Comparison of ENCODE assay signal across 11 mouse cellular contexts in genomic region chr11:41644725-41645501, GRCm38 (mm10).
A peak's percentile ranks its signal among the peaks of the same experiment; 100 is the strongest.
DNase-seq lines count a peak whose midpoint lies in the region; ATAC-seq lines count a peak whose summit lies in the region.
"Had no signal": no experiment of that assay in that cellular context is flagged by ENCODE, and none has a peak within 500 bp of the region (broad histone marks: within the 10 kb centered on the region; RNA-seq: fewer than 3 reads in every experiment).

No protein-coding gene starts in this region.

- intact Hi-C loops in heart, postnatal 36 days (cut with DNase I) = no loop called here

- H3K36me3 ChIP-seq in heart, embryonic 12.5 days = no peaks in the 10 kb centered on the region
- no peaks in the 10 kb centered on the region for H3K36me3 ChIP-seq in hindbrain, embryonic 14.5 days (replicated peaks; ENCODE audit: control insufficient read depth, insufficient read depth)
- no peaks in the 10 kb centered on the region for H3K36me3 ChIP-seq in midbrain, embryonic 13.5 days

- H3K27me3 ChIP-seq in heart, embryonic 12.5 days (replicated peaks) = no peaks in the 10 kb centered on the region
- no peaks in the 10 kb centered on the region for H3K27me3 ChIP-seq in hindbrain, embryonic 14.5 days (ENCODE audit: control insufficient read depth, insufficient read depth, low read length)
- no peaks in the 10 kb centered on the region for H3K27me3 ChIP-seq in midbrain, embryonic 13.5 days
- H3K27me3 ChIP-seq: CH12.LX had no signal

- no peaks in the 10 kb centered on the region for H3K9me3 ChIP-seq in heart, embryonic 12.5 days (replicated peaks)
- H3K9me3 ChIP-seq in hindbrain, embryonic 14.5 days (ENCODE audit: control insufficient read depth, low read length) = no peaks in the 10 kb centered on the region
- no peaks in the 10 kb centered on the region for H3K9me3 ChIP-seq in midbrain, embryonic 13.5 days

- H3K4me2 ChIP-seq in heart, embryonic 12.5 days = peak overlapping the region; percentile 33; the same call in 1 of the 2 replicates
- no peak overlapping the region for H3K4me2 ChIP-seq in hindbrain, embryonic 14.5 days (replicated peaks)
- no peak overlapping the region; the same call in 1 of the 2 replicates for H3K4me2 ChIP-seq in midbrain, embryonic 13.5 days (replicated peaks)

- peak; percentile 57; the same call in 1 of the 2 replicates for ATAC-seq in heart, embryonic 12.5 days (ENCODE audit: insufficient number of reproducible peaks, low FRiP score)
- ATAC-seq in hindbrain, embryonic 14.5 days (ENCODE audit: low FRiP score) = peak; percentile 79
- peak; percentile 95 for ATAC-seq in midbrain, embryonic 13.5 days

- WGBS in heart, embryonic 12.5 days = 20% methylated on average over 7 of the region's 7 CpGs
- WGBS in hindbrain, embryonic 14.5 days = 35% methylated on average over 7 of the region's 7 CpGs
- WGBS in midbrain, embryonic 13.5 days = 22% methylated on average over 7 of the region's 7 CpGs

- no peak overlapping the region for H3K27ac ChIP-seq in heart, embryonic 12.5 days (ENCODE audit: poor library complexity, severe bottlenecking)
- no peak overlapping the region for H3K27ac ChIP-seq in hindbrain, embryonic 14.5 days
- peak overlapping the region; percentile 72 for H3K27ac ChIP-seq in midbrain, embryonic 13.5 days
- H3K27ac ChIP-seq: layer of hippocampus, adult 2 months had no signal

- DNase-seq in heart, postnatal 36 days = no peak
- DNase-seq in embryo, embryonic 10 days (ENCODE audit: low spot score) = peak; percentile 76
- no peak for DNase-seq in hindbrain, embryonic 14.5 days (ENCODE audit: low spot score)
- DNase-seq in spleen, postnatal 14 days (ENCODE audit: low spot score in 2 of 2) = no peak
- DNase-seq in adrenal gland, postnatal 10 days = no peak
- no peak for DNase-seq in thymus, postnatal 0 days (ENCODE audit: low spot score)
- DNase-seq: cerebellum, adult 11-12 months had no signal

- H3K9ac ChIP-seq in heart, embryonic 12.5 days = no peak overlapping the region
- H3K9ac ChIP-seq in hindbrain, embryonic 14.5 days = no peak overlapping the region
- no peak overlapping the region for H3K9ac ChIP-seq in midbrain, embryonic 13.5 days (replicated peaks)

- H3K4me3 ChIP-seq in heart, embryonic 12.5 days = no peak overlapping the region
- no peak overlapping the region for H3K4me3 ChIP-seq in hindbrain, embryonic 14.5 days (replicated peaks; ENCODE audit: low read length)
- no peak overlapping the region for H3K4me3 ChIP-seq in midbrain, embryonic 13.5 days (replicated peaks)
- H3K4me3 ChIP-seq: layer of hippocampus, adult 2 months had no signal

- H3K4me1 ChIP-seq in heart, embryonic 12.5 days (replicated peaks) = peaks cover 7% of the 10 kb centered on the region
- H3K4me1 ChIP-seq in hindbrain, embryonic 14.5 days (replicated peaks; ENCODE audit: control insufficient read depth, insufficient read depth, low read length) = 0 out of 2 replicates have a peak, but pooled peaks cover 7% of the 10 kb centered on the region
- H3K4me1 ChIP-seq in midbrain, embryonic 13.5 days (replicated peaks) = peaks cover 25% of the 10 kb centered on the region
